Mouse (Mus musculus) thymus, adult 2 months (tissue): ENCODE data around the gene Tmem87b.

Source experiments
- CTCF ChIP-seq: fragments of 200-500 bp; IDR thresholded peaks from 2 replicates; pipeline ENCODE4 v1.5.1; 2012; ENCODE audit warnings: mild to moderate bottlenecking, control low read depth, low read length, moderate library complexity, borderline replicate concordance; ENCODE audit not compliant: control insufficient read depth, poor library complexity, insufficient read depth; ENCODE audit errors: extremely low read depth
- POLR2A ChIP-seq: fragments of 200-500 bp; IDR thresholded peaks from 2 replicates; pipeline ENCODE4 v1.6.1; 2012; ENCODE audit warnings: mild to moderate bottlenecking, low read length, control low read depth, moderate library complexity; ENCODE audit not compliant: control insufficient read depth, poor library complexity, insufficient read depth; ENCODE audit errors: extremely low read depth

DNA sequence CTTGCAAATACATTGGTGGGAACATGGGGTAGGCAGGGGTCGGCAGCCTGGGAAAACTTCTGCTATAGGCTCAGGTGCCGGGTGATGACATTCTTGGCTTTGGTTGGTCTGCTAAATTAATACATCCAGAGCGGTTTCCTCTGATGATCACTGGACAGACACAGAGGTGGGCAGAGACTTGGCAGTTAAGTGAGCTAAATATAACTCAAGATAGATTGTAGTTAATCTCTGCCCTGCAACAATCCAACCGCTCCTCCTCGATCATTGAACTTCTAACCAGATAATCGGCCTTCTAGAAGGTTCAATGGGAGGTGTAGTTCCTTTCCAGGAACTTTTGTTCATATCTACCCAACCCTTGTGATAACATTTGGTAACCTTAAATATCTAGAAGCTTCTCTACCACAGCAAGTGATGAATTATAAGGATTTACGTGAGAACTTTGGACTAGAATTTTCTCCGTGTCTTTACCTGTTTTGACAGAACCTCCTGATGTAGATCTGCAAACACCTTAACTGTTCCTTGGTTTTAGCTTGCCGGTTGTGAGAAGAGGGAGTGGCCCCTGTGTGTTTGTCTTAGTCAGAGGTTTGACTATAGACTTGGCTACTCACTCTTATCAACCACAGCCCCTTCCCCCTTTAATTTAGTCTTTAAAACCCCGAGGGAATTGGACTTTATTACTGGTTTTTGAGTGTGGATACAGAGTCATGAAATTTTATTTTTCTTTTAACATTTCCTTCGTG lies 26.9 kb upstream of the Tmem87b start:
- no peak for TF ChIP-seq POLR2A
- TF ChIP-seq CTCF: no peak
